Mouse (Mus musculus) Patski (cell line): ENCODE measurements around the gene Gm20388. TPM values are rescaled to one million over a fixed set of nuclear protein-coding genes. Genes with fewer than 3 reads are reported as not detected.

Source experiments
- ATAC-seq: fragments of 100-300 bp; one replicate; pipeline ENCODE4 v1.8.0; 2021
- CTCF ChIA-PET: fragments of 350-600 bp; sonication (Branson Sonifier 250); formaldehyde crosslinking; loops from one replicate; lab custom pipeline; 2022; ENCODE audit warnings: inconsistent platforms; lab: Charles Lee
- POLR2A ChIA-PET: fragments of 350-600 bp; sonication (Branson Sonifier 250); formaldehyde crosslinking; loops from one replicate; lab custom pipeline; 2022; ENCODE audit warnings: antibody characterized with exemption, inconsistent platforms; lab: Charles Lee
- DNase-seq: peaks from one replicate; pipeline ENCODE4 v3.0.0-alpha.2; 2011; ENCODE audit warnings: low read depth, low spot score
- H3K27me3 ChIP-seq: fragments of 371-371 bp; one replicate; pipeline ENCODE4 v1.5.1; 2021
- CTCF ChIP-seq: fragments of 100-300 bp; IDR thresholded peaks from one replicate; pipeline ENCODE4 v1.5.1; 2021
- in situ Hi-C: fragments of 300-500 bp; cut with MboI; formaldehyde crosslinking; loops from 3 replicates; pipeline ENCODE4 v1.11.1; 2018; ENCODE audit warnings: low pct_unique_long_range_greater_than_20kb, mixed read lengths
- polyA plus RNA-seq: library from polyadenylated mRNA; unstranded; gene quantifications from one replicate; pipeline ENCODE4 v1.2.3, GENCODE M21; 2021

Gene Gm20388
- polyA plus RNA-seq, 1 experiment from 2014 or later = 86.7 TPM

- no peak for ATAC-seq
- in situ Hi-C loops = no loop called here
- POLR2A ChIA-PET = no interaction called here
- CTCF ChIA-PET = no interaction called here
- peaks cover 4% of the 10 kb centered on the region for H3K27me3 ChIP-seq
- TF ChIP-seq CTCF = no peak
- no peak for DNase-seq
Observed at GRCm38 (mm10) chr8:121365150-121365549, 1454.5 kb downstream of the Gm20388 start.

DNA sequence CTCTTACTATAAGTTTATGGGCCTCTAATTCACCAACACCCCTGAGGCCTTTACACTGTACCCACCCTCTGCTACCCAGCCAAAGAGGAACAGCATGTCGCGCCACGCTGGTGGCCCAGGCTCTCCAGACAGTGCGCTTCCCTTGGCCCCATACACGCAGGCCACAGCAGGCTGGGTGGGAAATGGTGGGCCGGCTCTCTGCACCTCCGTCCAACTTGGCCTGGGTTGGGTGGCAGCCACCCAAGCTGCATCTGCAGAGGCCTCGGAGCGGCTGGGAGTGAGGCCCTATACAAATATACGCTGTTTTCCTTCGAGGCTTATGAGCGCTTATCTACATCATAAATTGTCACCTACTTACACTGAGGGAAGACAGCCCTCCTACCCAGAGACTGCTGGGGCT, 1456.0 kb downstream of the Gm20388 start:
- ATAC-seq = no peak
- H3K27me3 ChIP-seq = peaks cover 4% of the 10 kb centered on the region
- no peak for TF ChIP-seq CTCF
- DNase-seq = no peak
- ChIA-PET POLR2A (no interaction called here), CTCF (no interaction called here)
- in situ Hi-C loops = no loop called here

GRCm38 (mm10) chr8:121368799-121369198, 1458.2 kb downstream of the Gm20388 start:
- no peak for TF ChIP-seq CTCF
- DNase-seq (no peak), ATAC-seq (no peak)
- CTCF ChIA-PET = no interaction called here
- in situ Hi-C loops = no loop called here
- H3K27me3 ChIP-seq = peaks cover 4% of the 10 kb centered on the region
- POLR2A ChIA-PET = no interaction called here

GRCm38 (mm10) chr8:121369378-121369777, 1458.7 kb downstream of the Gm20388 start:
- no peak for TF ChIP-seq CTCF
- ChIA-PET CTCF (no interaction called here), POLR2A (no interaction called here)
- ATAC-seq (no peak), DNase-seq (no peak)
- in situ Hi-C loops = no loop called here
- H3K27me3 ChIP-seq = peaks cover 4% of the 10 kb centered on the region

- DNase-seq = no peak
- no peak for ATAC-seq
- in situ Hi-C loops = no loop called here
- TF ChIP-seq CTCF = no peak
- peaks cover 4% of the 10 kb centered on the region for H3K27me3 ChIP-seq
- POLR2A ChIA-PET = no interaction called here
- CTCF ChIA-PET = no interaction called here
Observed at GRCm38 (mm10) chr8:121371287-121371686, 1460.6 kb downstream of the Gm20388 start.

- ChIA-PET CTCF (no interaction called here), POLR2A (no interaction called here)
- TF ChIP-seq CTCF = no peak
- H3K27me3 ChIP-seq = peaks cover 4% of the 10 kb centered on the region
- DNase-seq (no peak), ATAC-seq (no peak)
- in situ Hi-C loops = no loop called here
Observed at GRCm38 (mm10) chr8:121371911-121372638, 1461.4 kb downstream of the Gm20388 start.

- in situ Hi-C loops = no loop called here
- DNase-seq = no peak
Observed at GRCm38 (mm10) chr8:121372639-121372986, 1462.0 kb downstream of the Gm20388 start.

DNA sequence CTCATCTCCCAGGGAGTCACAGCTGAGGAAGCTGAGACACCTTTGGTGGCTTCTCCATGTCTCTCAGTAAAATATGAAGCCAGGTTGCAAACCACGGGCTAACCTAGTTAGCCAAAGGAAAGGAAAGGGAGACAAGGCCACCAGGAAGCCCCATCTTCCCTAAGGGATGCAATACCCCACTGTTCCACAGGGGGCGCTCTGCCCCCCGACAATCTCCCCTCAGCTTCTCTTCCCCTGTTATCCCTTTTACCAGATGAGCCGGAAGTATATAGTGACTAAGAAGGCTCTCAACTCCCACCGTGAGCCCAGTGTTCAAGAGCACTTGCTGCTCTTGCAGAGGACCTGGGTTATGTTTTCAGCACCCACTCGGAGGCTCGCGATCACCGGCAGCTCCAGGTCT, 1463.6 kb downstream of the Gm20388 start:
- ChIA-PET POLR2A (interaction anchor here (0.7 kb wide), 1 partner anchor 86 kb away, joined by 5 read pairs; no protein-coding TSS in a partner anchor), CTCF (no interaction called here)
- ATAC-seq (no peak), DNase-seq (no peak)
- no peak for TF ChIP-seq CTCF
- H3K27me3 ChIP-seq = no peaks in the 10 kb centered on the region
- in situ Hi-C loops = no loop called here

More at GRCm38 (mm10) chr8:121372639-121372986, 1462.0 kb downstream of the Gm20388 start:
- ChIA-PET POLR2A (no interaction called here), CTCF (no interaction called here)
- ATAC-seq = no peak
- TF ChIP-seq CTCF = no peak
- peaks cover 4% of the 10 kb centered on the region for H3K27me3 ChIP-seq

- ChIA-PET CTCF (interaction anchor here (0.9 kb wide), 1 partner anchor 262 kb away, joined by 3 read pairs; no protein-coding TSS in a partner anchor), POLR2A (interaction anchor here (0.7 kb wide), 1 partner anchor 86 kb away, joined by 5 read pairs; no protein-coding TSS in a partner anchor)
- TF ChIP-seq CTCF = no peak
- in situ Hi-C loops = no loop called here
- DNase-seq (no peak), ATAC-seq (no peak)
- no peaks in the 10 kb centered on the region for H3K27me3 ChIP-seq
Observed at GRCm38 (mm10) chr8:121374777-121375176, 1464.1 kb downstream of the Gm20388 start.

DNA sequence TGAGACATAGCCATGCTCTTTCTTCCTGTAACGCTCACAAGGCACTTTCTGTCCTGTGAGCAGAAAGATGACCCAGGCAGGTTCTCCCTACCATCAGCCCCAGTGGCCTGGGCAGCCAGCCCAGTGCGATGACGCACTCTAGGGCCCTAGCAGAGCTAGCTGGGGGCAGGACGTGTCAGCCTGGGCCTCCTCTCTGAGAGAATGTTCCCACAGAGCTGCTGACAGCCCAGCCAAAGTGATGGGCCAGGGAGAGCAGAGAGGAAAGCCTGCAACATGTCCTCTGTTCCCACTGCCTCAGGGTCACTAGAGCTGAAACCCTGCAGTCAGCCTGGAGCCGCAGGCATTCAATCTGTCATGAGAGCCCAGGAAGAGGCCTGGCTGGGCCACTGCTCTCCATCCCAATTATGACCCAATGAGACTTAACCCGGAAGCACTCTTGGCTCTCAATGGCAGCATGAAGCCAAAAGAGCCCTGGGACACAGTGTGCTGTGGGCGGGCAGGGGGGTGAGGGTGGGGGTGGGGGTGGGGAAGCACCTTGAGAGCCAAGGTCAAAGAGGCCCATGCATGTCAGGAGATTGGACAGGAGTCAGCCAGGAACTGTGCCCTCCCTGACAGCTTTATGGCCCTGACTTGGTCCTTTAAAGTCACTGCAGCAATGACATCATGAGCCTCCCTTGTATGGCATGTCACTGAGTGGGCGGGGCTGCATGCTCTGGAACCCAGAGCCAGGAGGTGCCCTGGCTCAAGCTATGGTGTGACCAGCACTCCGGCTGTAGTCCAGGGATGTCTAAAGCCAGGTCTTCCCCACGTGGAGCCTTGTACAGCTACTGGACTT, 1465.7 kb downstream of the Gm20388 start:
- no peak for TF ChIP-seq CTCF
- ChIA-PET POLR2A (no interaction called here), CTCF (no interaction called here)
- ATAC-seq = peak; percentile 18
- no peaks in the 10 kb centered on the region for H3K27me3 ChIP-seq
- peak; percentile 64 for DNase-seq
- in situ Hi-C loops = no loop called here

GRCm38 (mm10) chr8:121377680-121378079, 1467.0 kb downstream of the Gm20388 start:
- H3K27me3 ChIP-seq = no peaks in the 10 kb centered on the region
- in situ Hi-C loops = no loop called here
- TF ChIP-seq CTCF = no peak
- ATAC-seq (no peak), DNase-seq (no peak)
- CTCF ChIA-PET = no interaction called here
- POLR2A ChIA-PET = interaction anchor here (1.2 kb wide), 1 partner anchor 10 kb away, joined by 3 read pairs; no protein-coding TSS in a partner anchor
